14 mouse cellular contexts compared by ENCODE assay signal in the genomic region with DNA sequence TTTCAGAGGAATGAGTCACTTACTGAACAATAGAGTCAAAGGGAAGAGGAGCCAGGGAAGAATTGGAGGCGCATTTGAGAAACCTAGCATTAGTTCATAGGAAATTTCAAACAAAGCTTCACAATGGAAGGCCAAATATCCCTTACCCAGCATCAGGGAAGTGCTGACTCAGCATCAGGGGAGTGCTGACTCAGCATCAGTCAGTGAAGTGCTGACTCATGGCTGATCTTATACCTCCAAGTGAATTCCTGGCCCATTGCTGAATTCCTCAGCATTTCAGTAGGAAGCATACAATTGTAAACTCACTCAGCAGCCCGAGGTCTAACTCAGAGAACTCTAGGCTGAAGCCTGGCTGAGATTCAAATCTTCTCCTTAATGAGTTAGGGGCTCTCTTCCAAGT.
DNase-seq lines count a peak whose midpoint lies in the region; ATAC-seq and TF ChIP-seq lines count a peak whose summit lies in the region.
"Had no signal": no experiment of that assay in that cellular context is flagged by ENCODE, and none has a peak within 500 bp of the region (broad histone marks: within the 10 kb centered on the region; RNA-seq: fewer than 3 reads in every experiment).

No protein-coding gene starts in this region.

- WGBS in kidney, postnatal 0 days, result 74% methylated on average over 2 of the region's 2 CpGs
- 73% methylated on average over 2 of the region's 2 CpGs for WGBS in kidney, embryonic 15.5 days
- WGBS in liver, embryonic 11.5 days, result 67% methylated on average over 2 of the region's 2 CpGs

- H3K36me3 ChIP-seq in kidney, postnatal 0 days (ENCODE audit: insufficient read depth, low read length), result 0 out of 2 replicates have a peak, but pooled peaks cover under 1% of the 10 kb centered on the region
- no peaks in the 10 kb centered on the region for H3K36me3 ChIP-seq in kidney, embryonic 15.5 days
- H3K36me3 ChIP-seq in ES-E14 (ENCODE audit: control insufficient read depth, insufficient read depth, low read length, poor library complexity, severe bottlenecking), result no peaks in the 10 kb centered on the region
- no peaks in the 10 kb centered on the region for H3K36me3 ChIP-seq in liver, embryonic 11.5 days (ENCODE audit: control insufficient read depth, insufficient read depth, low read length)
- H3K36me3 ChIP-seq: midbrain, embryonic 12.5 days had no signal

- in situ Hi-C loops in ES-E14 (cut with MboI; ENCODE audit: low sequenced_read_pairs in 2 of 2, unreplicated experiment in 2 of 2), result no loop called here

- peak; percentile 40 for DNase-seq in kidney, postnatal 0 days (ENCODE audit: low spot score)
- no peak for DNase-seq in ES-E14 (ENCODE audit: low read depth, low spot score)
- DNase-seq in adipocyte (ENCODE audit: low spot score), result peak; percentile 21
- peak; percentile 22 for DNase-seq in liver, embryonic 11.5 days (ENCODE audit: low spot score)
- DNase-seq in cerebellum, adult 8-10 months, result no peak
- no peak for DNase-seq in thymus, postnatal 0 days (ENCODE audit: low spot score)
- DNase-seq: cerebellum, adult 2 months; heart, adult 2 months; layer of hippocampus, postnatal 36 days; thymus, postnatal 25 days had no signal

- H3K27me3 ChIP-seq in kidney, postnatal 0 days (ENCODE audit: insufficient read depth, low read length), result no peaks in the 10 kb centered on the region
- H3K27me3 ChIP-seq in kidney, embryonic 15.5 days, result no peaks in the 10 kb centered on the region
- no peaks in the 10 kb centered on the region for H3K27me3 ChIP-seq in liver, embryonic 11.5 days (replicated peaks; ENCODE audit: control insufficient read depth, insufficient read depth, low read length)
- H3K27me3 ChIP-seq: midbrain, embryonic 12.5 days had no signal

- no peaks in the 10 kb centered on the region for H3K9me3 ChIP-seq in kidney, postnatal 0 days (replicated peaks; ENCODE audit: low read length)
- H3K9me3 ChIP-seq in kidney, embryonic 15.5 days (replicated peaks), result no peaks in the 10 kb centered on the region
- no peaks in the 10 kb centered on the region for H3K9me3 ChIP-seq in ES-E14 (ENCODE audit: control insufficient read depth, insufficient read depth, low read depth, low read length)
- no peaks in the 10 kb centered on the region for H3K9me3 ChIP-seq in liver, embryonic 11.5 days (ENCODE audit: control insufficient read depth, low read length)
- H3K9me3 ChIP-seq: midbrain, embryonic 12.5 days had no signal

- H3K27ac ChIP-seq in kidney, postnatal 0 days, result no peak overlapping the region
- no peak overlapping the region for H3K27ac ChIP-seq in kidney, embryonic 15.5 days
- no peak overlapping the region for H3K27ac ChIP-seq in ES-E14 (ENCODE audit: insufficient read depth, low read depth, low read length, poor library complexity, severe bottlenecking)
- no peak overlapping the region for H3K27ac ChIP-seq in liver, embryonic 11.5 days (ENCODE audit: low read depth, low read length)
- H3K27ac ChIP-seq: heart, adult 2 months; liver, embryonic 14.5 days; midbrain, embryonic 12.5 days had no signal

- no peak for ATAC-seq in kidney, postnatal 0 days (replicated peaks; ENCODE audit: low FRiP score, low read depth)
- ATAC-seq in kidney, embryonic 15.5 days (replicated peaks; ENCODE audit: low FRiP score), result no peak
- ATAC-seq in liver, embryonic 11.5 days (replicated peaks; ENCODE audit: low FRiP score), result no peak
- ATAC-seq: hindbrain, embryonic 16.5 days had no signal

- H3K4me3 ChIP-seq in kidney, postnatal 0 days (replicated peaks; ENCODE audit: low read depth, low read length), result no peak overlapping the region
- H3K4me3 ChIP-seq in kidney, embryonic 15.5 days (replicated peaks), result no peak overlapping the region
- H3K4me3 ChIP-seq in ES-E14 (ENCODE audit: insufficient read depth in 1 of 2, low read depth in 1 of 2, low read length in 2 of 2, poor library complexity in 1 of 2, severe bottlenecking in 1 of 2), result no peak overlapping the region
- no peak overlapping the region for H3K4me3 ChIP-seq in liver, embryonic 11.5 days (ENCODE audit: low read depth, low read length)
- H3K4me3 ChIP-seq: heart, adult 2 months; midbrain, embryonic 12.5 days had no signal

- H3K4me1 ChIP-seq in kidney, postnatal 0 days (replicated peaks; ENCODE audit: insufficient read depth, low read length), result no peaks in the 10 kb centered on the region; the same call in 1 of the 2 replicates
- peaks cover 21% of the 10 kb centered on the region for H3K4me1 ChIP-seq in kidney, embryonic 15.5 days
- peaks cover 0 to 2% of the 10 kb centered on the region in 2 experiments; a peak in 1 of 4 replicates for H3K4me1 ChIP-seq in ES-E14 (ENCODE audit: control insufficient read depth in 2 of 2, insufficient read depth in 2 of 2, low read length in 2 of 2, poor library complexity in 1 of 2)
- H3K4me1 ChIP-seq in liver, embryonic 11.5 days (replicated peaks; ENCODE audit: control insufficient read depth, insufficient read depth, low read length), result peaks cover 3% of the 10 kb centered on the region; the same call in 1 of the 2 replicates

- TF ChIP-seq CTCF in kidney, postnatal 0 days (IDR thresholded peaks at IDR 0.05; ENCODE audit: low read depth), result no peak

- no peak overlapping the region for H3K9ac ChIP-seq in kidney, postnatal 0 days (ENCODE audit: low read depth, low read length)
- no peak overlapping the region for H3K9ac ChIP-seq in kidney, embryonic 15.5 days
- H3K9ac ChIP-seq in ES-E14 (ENCODE audit: insufficient read depth, low read depth, low read length, poor library complexity, severe bottlenecking), result no peak overlapping the region
- no peak overlapping the region for H3K9ac ChIP-seq in liver, embryonic 11.5 days (ENCODE audit: low read depth, low read length)
- H3K9ac ChIP-seq: liver, embryonic 14.5 days; midbrain, embryonic 12.5 days had no signal

- H3K4me2 ChIP-seq in kidney, postnatal 0 days (ENCODE audit: low read length), result no peak overlapping the region
- H3K4me2 ChIP-seq in kidney, embryonic 15.5 days, result no peak overlapping the region
- H3K4me2 ChIP-seq in liver, embryonic 11.5 days, result no peak overlapping the region
- H3K4me2 ChIP-seq: midbrain, embryonic 12.5 days had no signal

TF ChIP-seq in ES-E14, 5 proteins besides CTCF, POLR2A, EP300 and RAD21:
- no peak for TF ChIP-seq CHD2 (IDR thresholded peaks at IDR 0.05; ENCODE audit: low read depth, low read length)
- TF ChIP-seq ZC3H11A (IDR thresholded peaks at IDR 0.05; ENCODE audit: borderline replicate concordance, low read depth, low read length), result no peak
- TF ChIP-seq ZNF384 (IDR thresholded peaks at IDR 0.05; ENCODE audit: low read depth, low read length), result no peak
- peak; percentile 100 for TF ChIP-seq MAFK (IDR thresholded peaks at IDR 0.05; ENCODE audit: insufficient read depth, low read depth, low read length)
- TF ChIP-seq HCFC1 (IDR thresholded peaks at IDR 0.05; ENCODE audit: borderline replicate concordance, insufficient read depth, low read length), result no peak

Comparison
In these comparisons a context has a peak if more than half of its experiments do, and no peak if none do; other contexts are left out.
1. DNase-seq: peak in kidney, postnatal 0 days (single experiment), adipocyte (single experiment) and liver, embryonic 11.5 days (single experiment); none in ES-E14 (single experiment), cerebellum, adult 8-10 months (single experiment) and thymus, postnatal 0 days (single experiment).